Mouse (Mus musculus): ENCODE data around the gene Map4k1.
"Not testable (repeated sequence)": the region's sequence is repeated elsewhere in the genome, so short reads cannot be mapped to it uniquely, and the experiment has no call there.

Gene Map4k1

DNA sequence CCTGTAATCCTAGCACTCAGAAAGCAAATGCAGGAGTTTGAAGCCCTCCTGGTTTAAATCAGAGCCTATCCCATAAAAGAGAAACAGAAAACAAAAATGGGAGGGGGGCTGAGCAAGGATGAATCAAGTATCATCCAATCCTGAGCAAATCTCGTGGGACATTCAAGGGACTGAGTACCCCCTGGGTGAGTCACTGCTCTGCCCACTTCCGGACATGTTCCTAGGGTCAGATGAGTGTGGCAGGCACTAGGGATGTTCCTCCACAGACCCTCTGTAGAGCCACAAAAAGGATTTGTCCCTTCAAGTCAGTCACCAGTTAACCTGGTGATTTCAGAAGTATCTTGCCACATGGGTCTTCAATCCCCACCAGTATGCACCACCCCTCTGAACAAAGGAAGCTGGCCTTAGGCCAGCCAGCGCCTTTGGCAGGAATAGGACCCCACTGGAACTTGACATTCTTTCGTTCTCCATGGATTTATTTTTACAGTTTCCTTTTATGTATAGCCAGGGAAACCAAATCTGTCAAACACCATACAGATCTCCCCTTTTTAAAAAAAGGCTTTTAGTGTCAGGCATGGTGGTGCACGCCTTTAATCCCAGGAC, 26.5 kb upstream of the Map4k1 start:
- DNase-seq (ENCODE audit: low read depth, low spot score), result no peak

DNA sequence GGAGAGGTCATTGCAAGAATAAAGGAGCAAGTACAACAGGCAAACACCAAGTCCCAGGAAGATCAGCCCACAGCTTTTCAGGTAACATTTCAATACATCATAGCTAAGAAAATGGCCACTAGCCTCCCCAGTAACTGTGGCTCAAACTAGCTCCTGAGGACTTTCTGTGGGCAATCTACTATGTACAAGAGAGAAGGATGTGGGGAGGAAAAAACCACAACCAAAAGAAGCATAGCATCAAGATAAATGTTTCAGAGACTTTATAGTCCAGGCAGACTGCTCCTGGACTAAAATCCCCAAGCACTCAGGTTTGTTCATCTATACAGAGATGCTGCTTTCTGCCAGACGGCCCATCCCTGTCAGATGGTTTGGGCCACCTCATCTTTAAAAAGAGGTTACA, 25.6 kb upstream of the Map4k1 start:
- no peak for DNase-seq (ENCODE audit: low read depth, low spot score)

GRCm38 (mm10) chr7:28957286-28957685, 24.6 kb upstream of the Map4k1 start:
- DNase-seq (ENCODE audit: low read depth, low spot score), result no peak

DNA sequence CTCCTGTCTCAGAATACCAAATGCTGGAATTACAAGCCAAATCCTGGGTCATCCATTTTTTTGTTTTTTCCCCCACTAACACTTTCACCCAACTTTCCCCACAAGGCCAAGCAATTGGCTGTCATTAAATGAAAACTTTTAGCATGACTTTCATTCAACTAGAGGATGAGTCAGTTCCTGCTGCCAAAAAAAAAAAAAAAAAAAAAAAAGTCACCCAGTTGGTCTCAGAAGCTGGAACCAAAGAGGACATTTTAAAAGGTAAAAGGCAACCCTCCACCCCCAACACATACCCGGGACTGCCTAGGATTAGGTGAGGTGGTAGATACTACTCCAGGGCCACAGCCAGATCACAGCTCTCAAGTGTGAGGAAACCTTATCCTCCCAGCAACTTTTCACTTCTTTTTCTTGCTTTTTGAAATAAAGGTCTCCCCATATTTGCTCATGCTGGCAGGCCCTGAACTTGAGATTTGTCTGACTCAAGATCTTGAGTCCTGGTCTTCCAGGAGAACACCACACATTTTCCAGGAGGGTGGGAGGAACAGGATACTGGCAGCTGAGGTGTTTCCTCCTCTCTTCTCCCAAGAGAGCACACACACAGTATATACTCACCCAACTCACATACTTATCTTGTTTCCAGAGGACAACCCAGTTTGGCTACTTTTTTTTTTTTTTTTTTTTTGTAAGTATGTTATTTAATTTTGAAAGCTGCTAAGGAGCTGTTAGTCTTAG, 23.7 kb upstream of the Map4k1 start:
- no peak for DNase-seq (ENCODE audit: low read depth, low spot score)

DNA sequence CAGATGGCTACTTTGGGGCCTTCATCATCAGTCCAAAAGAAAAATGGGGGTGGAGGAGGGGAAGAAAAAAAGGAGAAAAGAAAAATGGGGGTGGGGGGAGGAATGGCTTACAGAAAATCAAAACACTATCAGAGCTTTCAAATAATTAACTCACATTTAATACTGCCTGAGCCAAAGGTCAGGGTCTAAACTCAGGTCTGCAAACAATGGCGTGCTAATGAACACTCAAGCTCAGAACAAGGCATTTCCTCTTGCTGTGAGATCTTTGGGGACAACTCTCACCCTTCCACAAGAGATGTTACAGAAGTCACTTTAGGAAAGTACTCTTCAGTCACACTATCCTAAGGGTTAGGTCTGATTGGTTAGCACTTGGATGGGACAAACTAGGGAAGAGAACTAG, 23.1 kb upstream of the Map4k1 start:
- no peak for DNase-seq (ENCODE audit: low read depth, low spot score)

DNA sequence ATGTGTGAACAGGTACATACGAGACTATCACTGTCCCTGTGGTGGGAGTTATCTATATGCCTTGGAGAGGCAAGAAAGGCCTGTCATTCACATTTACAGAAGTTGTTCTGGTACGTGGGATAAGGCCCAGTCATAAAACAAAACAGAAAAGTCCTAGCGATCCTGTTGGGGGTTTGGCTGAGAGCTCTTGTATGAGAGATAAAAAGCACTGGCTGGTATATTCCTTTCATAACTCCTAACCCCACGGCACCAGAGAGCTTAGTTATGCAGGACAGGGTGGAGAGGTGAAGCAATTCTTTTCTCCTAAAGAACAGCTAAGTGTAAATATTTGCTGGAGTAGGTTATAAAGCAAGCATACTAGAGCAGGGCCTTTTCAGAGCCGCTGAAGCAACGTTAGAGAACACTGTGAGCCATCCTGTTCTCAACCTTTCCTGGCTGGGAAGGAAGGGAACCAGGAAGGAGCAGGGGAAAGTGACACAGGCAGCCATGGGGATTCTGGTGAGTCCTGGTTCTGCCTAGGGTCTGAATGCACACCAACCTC, 22.3 kb upstream of the Map4k1 start:
- no peak for DNase-seq (ENCODE audit: low read depth, low spot score)

DNA sequence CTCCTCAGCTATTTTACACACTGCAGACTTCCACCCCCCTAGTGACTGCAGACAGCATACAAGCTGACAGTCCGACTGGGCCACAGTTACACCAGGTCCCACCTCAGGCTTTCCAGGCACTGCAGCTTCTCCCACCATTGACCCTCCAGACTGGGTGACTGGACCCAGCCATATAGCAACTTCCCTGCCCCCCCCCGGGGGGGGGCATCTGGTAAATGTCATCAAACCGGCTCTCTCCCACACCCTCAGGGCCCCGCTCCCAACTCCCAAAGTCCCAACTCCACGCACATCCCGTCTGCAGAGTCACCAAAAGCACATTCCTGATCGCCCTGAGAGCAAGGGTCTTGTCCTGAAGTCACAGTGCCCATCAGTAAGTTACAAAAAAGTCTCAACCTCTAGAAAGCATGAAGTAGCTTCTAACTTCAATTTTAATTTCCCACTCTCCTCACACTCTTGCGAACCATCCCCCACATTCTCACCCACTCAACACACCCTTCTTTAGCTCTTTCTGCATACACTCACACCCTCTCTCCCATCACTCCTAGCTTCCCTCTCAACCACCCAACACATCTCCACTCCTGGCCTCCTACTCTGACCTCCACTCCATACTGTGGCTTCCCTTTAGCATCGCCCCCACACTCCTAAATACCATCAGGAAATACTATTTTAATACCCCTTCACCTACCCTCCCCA, 21.4 kb upstream of the Map4k1 start:
- DNase-seq (ENCODE audit: low read depth, low spot score), result no peak

GRCm38 (mm10) chr7:28961584-28961926, 20.3 kb upstream of the Map4k1 start:
- no peak for DNase-seq (ENCODE audit: low read depth, low spot score)

GRCm38 (mm10) chr7:28961927-28962670, 19.8 kb upstream of the Map4k1 start, which contains the start of gene Actn4:
Actn4 (minus strand) TSS chr7:28962340.
- peak; percentile 97 for DNase-seq (ENCODE audit: low read depth, low spot score)

DNA sequence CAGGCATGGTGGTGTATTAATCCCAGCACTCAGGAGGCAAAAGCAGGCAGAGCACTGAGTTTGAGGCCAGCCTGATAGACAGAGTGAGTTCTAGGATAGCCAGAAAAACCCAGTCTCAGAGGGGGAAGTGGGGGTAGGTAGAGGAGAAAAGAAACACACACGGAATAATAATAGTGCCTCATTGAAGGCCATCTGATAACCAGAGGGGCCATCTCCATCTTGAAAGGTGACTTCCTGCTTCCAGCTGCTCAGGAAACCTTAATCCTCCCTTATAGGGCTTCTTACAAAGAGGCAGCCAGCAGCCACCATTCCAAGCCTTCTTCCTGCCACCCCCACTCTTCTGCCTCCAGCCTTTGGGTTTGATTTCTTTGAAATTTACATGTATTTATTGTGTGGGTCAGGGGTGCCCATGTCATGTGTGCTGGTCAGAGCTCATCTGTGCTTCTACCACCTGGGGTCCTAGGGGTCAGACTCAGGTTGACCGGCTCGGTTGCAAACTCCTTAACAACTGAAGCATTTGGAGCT, 18.4 kb upstream of the Map4k1 start:
- no peak for DNase-seq (ENCODE audit: low read depth, low spot score)

DNA sequence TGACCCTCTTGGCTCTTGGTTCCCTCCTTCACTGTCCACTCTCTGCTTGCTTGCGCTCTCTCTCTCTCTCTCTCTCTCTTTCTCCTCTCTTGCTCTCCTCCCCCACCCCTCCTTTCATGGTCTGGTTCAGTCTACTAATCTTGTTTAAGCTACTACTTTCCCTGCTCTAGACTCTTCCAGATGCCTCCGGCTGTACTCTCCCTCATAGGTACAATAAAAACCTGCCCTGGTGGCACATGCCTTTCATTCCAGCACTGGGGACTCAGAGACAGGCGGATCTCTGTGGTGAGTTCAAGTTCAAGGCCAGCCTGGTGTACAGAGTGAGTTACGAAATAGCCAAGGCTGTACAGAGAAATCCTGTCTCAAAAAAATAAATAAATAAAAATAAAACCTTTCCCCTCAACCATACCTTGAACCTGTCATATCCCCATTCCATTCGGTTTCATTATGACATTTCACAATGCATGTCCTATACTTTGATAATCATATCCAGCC, 16.5 kb upstream of the Map4k1 start:
- no peak for DNase-seq (ENCODE audit: low read depth, low spot score)

- DNase-seq (ENCODE audit: low read depth, low spot score), result no peak
Observed at GRCm38 (mm10) chr7:28966181-28966580, 15.7 kb upstream of the Map4k1 start.

DNA sequence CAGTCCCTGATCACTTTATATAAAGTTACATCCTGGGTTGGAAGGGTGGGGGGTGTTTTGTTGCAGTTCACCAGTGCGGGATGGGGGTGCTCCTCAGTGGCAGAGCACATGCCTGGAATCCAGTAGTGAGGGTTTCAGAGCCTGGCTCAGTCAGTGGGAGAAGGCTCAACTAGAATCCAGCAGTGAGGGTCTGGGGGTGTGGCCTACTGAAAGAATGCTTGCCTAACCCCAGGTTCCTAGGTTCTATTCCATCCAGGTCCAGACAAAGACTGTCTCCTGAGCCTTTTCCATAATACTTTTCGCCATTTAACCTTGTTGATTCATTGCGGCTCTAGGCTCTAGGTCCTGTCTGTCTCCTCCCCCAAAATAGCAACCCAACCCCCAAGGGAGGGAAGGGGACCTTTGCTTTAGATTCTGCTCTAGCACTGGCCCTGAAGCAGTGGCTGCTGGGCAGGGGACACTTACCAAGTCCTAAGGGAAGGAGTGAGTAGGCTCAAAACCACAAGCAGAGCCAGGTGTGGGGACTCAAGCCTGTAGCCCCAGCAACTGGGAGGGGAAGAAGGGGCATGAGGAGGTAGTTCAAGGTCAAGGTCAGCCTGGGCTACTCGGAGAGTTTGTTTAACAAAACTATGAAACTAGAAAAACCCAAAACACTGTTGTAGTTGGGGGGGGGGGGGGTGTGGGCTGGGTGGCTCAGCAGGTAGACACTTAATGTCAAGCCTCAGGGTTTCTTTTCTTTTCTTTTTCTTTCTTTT, 14.9 kb upstream of the Map4k1 start:
- no peak for DNase-seq (ENCODE audit: low read depth, low spot score)

DNA sequence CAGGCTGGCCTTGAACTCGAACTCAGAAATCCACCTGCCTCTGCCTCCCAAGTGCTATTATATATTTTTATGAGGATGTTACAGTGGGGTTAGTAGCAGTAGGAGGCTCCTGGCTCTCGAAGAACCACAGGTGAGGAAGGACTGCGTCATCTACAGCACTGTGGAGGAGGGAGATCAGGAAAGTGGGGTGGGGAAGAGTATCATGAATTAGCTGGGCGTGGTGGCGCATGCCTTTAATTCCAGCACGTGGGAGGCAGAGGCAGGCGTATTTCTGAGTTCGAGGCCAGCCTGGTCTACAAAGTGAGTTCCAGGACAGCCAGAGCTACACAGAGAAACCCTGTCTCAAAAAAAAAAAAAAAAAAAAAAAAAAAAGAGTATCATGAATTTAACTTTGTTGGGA, 13.7 kb upstream of the Map4k1 start:
- not testable (repeated sequence) for DNase-seq (ENCODE audit: low read depth, low spot score)

DNA sequence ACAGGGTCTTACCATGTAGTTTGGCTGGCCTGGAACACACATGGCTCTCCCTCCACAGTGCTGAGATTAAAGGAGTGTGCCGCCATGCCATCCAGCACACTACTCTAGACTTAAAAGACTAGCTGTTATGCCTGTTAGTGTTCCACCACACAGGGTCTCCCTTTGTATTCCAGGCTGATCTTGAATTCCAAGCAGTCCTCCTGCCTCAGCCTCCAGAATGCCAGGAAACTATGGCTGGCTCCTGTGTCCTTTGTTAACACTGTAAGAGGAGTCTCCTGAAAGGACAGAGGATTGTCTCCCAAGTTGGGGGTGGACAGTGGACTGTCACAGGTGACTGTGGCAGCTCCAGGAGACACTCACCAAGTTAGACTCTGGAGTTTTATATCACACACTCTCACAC, 12.6 kb upstream of the Map4k1 start:
- DNase-seq (ENCODE audit: low read depth, low spot score), result no peak

DNA sequence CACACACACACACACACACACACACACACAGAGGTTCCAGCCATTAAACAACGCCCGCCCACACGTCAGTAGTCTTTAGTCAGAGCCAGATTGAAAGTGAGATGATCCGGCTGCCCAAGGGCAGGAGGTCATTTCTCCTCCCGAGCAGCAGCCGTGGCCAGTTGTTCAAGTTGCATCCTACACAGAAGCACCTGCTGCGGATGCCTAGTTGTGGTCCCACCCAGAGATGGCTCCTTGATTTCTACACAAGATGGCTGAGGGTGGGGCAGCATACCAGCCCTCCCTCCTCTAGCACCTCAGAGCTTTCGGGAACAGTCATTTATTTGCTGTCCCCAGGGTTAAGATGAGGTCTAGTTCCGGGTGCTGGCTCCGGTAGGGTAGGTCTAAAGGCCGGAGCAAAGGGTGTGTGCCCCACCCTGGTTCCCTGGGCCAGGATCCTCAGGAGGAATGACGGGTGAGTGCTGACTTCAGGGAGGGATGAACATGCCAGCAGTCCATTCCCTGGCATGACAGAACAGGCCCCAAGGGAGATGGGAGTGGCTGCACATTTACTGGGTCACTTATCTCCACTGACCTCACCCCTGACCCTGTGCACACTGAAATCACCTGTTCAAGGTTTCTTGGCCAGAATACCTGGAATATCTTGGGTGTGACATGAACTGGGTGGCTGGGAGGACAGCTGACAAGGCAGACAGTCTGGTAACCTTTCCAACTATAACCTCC, 12.0 kb upstream of the Map4k1 start:
- DNase-seq (ENCODE audit: low read depth, low spot score), result no peak

DNA sequence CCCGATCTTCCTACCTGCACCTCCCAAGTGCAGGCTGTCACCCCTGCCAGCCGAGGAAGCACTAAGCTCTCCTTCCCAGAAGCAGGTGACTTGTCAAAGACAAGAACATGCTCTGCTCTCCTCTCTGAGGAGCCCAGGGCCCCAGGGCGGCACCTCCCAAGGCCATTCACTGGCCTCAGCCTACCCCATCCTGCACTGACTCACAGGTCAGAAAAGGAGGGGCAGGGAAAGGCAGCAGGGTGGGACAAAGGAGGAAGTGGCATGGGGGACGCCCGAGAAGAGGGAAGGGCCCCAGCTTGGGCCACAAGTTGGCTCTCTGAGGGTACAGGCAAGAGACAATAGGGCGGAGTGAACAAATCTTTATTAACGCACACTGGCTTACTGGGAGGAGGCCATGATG, 10.8 kb upstream of the Map4k1 start:
- DNase-seq (ENCODE audit: low read depth, low spot score), result no peak

DNA sequence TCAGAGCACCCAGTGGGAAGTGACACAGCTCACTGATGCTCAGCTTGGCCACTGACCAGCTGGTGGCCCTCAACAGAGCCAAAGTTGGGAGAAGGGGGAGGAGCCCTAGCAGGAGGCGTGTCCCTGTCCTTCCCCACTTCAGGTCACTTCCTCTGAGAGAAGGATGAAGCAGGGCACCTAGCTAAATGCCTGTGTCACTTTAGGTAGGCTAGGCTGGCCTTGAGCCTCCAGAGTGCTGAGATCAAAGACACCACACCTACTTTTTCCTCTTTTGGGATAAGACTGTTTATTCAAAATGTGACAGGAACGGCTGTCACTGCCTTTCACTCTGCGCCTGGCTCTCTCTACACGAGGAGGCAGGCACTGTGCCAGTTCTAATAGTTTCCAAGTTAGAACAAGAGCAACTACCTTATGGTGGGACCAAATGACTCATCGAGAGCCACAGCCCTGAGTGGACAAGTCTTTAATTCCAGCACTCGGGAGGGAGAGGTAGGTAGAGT, 10.0 kb upstream of the Map4k1 start:
- DNase-seq (ENCODE audit: low read depth, low spot score), result no peak

GRCm38 (mm10) chr7:28972542-28972985, 9.3 kb upstream of the Map4k1 start:
- DNase-seq (ENCODE audit: low read depth, low spot score), result peak; percentile 78

DNA sequence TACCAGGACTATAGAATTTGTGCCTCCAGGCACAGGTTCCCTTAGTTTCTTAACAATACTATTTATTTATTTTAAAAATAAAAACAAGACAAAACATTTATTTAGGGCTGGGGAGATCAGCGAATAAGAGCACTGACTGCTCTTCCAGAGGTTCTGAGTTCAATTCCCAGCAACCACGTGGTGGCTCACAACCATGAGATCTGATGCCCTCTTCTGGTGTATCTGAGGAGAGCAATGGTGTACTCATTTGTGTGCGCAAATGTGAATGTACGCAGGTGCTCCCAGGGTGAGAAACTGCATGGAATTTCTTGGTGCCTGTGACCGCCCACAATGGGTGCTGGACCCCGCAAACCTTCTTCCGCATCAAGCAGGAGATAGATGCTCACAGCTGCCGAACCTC, 8.8 kb upstream of the Map4k1 start:
- no peak for DNase-seq (ENCODE audit: low read depth, low spot score)

Measured in forelimb bud, embryonic 11.5 days (tissue).